Mouse (Mus musculus): Measurements from ENCODE around the gene March8.

- TF ChIP-seq POLR2A (IDR thresholded peaks at IDR 0.05; ENCODE audit: borderline replicate concordance, extremely low read depth, low read depth, low read length) (no peak), CTCF (IDR thresholded peaks at IDR 0.05; ENCODE audit: insufficient read depth, low read length) (no peak)
Observed at GRCm38 (mm10) chr6:116359256-116359655, 21.4 kb downstream of the March8 start.

Data from lung, adult 2 months (tissue).